Mouse (Mus musculus) spleen, adult 2 months (tissue): ENCODE results near the gene Mmgt2. TPM values are rescaled to one million over a fixed set of nuclear protein-coding genes. Genes with fewer than 3 reads are reported as not detected.

ENCODE experiments used
- DNase-seq, 2 experiments: peaks; one replicate each; pipeline versions ENCODE4 v3.0.0 to v3.0.0-alpha.2; 2012 to 2021; ENCODE audit warnings: low spot score in 2 of 2, low read depth in 1 of 2
- H3K27ac ChIP-seq: fragments of 200-500 bp; 2 replicates; pipeline ENCODE4 v1.5.1; 2012; ENCODE audit warnings: low read length, inconsistent platforms; ENCODE audit not compliant: insufficient read depth
- H3K27me3 ChIP-seq: fragments of 200-500 bp; 2 replicates; pipeline ENCODE4 v1.6.1; 2012; ENCODE audit warnings: mild to moderate bottlenecking, moderate library complexity, low read length, inconsistent platforms; ENCODE audit not compliant: control insufficient read depth, insufficient read depth
- H3K36me3 ChIP-seq: fragments of 200-500 bp; 2 replicates; pipeline ENCODE4 v1.6.1; 2012; ENCODE audit warnings: mild to moderate bottlenecking, low read length, inconsistent platforms; ENCODE audit not compliant: control insufficient read depth, insufficient read depth
- H3K4me1 ChIP-seq: fragments of 200-500 bp; 2 replicates; pipeline ENCODE4 v1.6.1; 2011; ENCODE audit warnings: inconsistent platforms; ENCODE audit not compliant: control insufficient read depth, insufficient read depth, insufficient read length
- H3K4me3 ChIP-seq: fragments of 200-500 bp; 2 replicates; pipeline ENCODE4 v1.5.1; 2011; ENCODE audit warnings: mild to moderate bottlenecking, inconsistent platforms; ENCODE audit not compliant: insufficient read depth, insufficient read length; ENCODE audit errors: extremely low read depth
- CTCF ChIP-seq: fragments of 200-500 bp; IDR thresholded peaks from 2 replicates; pipeline ENCODE4 v1.5.1; 2011; ENCODE audit warnings: mild to moderate bottlenecking, inconsistent platforms; ENCODE audit not compliant: insufficient read depth, insufficient read length, insufficient replicate concordance; ENCODE audit errors: extremely low read depth
- POLR2A ChIP-seq: fragments of 200-500 bp; IDR thresholded peaks from 2 replicates; pipeline ENCODE4 v1.6.1; 2011; ENCODE audit warnings: low read depth, low read length, inconsistent platforms
- WGBS: fragments of 180-500 bp; shearing (Covaris S2); methylation state at CpG from one replicate; pipeline ENCODE4 v1.1.7; 2018; 5-methylcytosine and 5-hydroxymethylcytosine counted together
- polyA plus RNA-seq: library from polyadenylated mRNA; depleted of rRNA; stranded (reverse); fragments of >200 nt; gene quantifications from 2 replicates; pipeline ENCODE4 v1.2.3, GENCODE M21; 2012

Mmgt2 gene
- polyA plus RNA-seq, 1 experiment: 22.3 TPM

DNA sequence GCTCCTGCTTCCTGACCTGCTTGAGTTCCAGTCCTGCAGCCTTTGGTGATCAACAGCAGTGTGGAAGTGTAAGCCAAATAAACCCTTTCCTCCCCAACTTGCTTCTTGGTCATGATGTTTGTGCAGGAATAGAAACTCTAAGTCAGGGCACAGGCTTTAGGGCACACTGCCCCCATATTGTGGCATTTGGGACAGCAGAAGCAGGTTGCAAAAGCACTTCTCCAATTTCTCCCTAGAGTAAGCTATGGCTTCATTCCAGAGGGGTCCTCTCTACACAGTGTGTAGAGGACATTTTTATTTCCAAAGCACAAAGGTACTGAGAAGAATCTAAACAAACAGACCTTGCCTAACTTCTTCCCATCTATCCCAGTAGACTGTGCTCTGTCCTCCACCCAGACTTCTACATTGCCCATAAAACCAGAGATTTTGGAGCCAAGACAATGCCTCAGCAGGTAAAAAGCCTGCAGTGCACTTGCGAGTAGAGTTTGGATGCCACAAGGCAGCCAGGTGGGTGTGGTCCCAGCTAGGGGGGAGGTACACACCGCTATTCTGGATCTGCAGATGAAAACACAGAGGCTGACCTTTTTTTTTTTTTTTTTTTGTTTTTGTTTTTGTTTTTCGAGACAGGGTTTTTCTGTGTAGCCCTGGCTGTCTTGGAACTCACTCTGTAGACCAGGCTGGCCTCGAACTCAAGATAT is 26.7 kb upstream of the Mmgt2 start:
- no peaks in the 10 kb centered on the region for H3K27me3 ChIP-seq
- no peak for TF ChIP-seq CTCF
- no peak for TF ChIP-seq POLR2A
- H3K4me3 ChIP-seq: no peak overlapping the region
- WGBS: 82% methylated on average over 4 of the region's 4 CpGs
- DNase-seq: no peak
- H3K27ac ChIP-seq: no peak overlapping the region
- no peaks in the 10 kb centered on the region for H3K36me3 ChIP-seq
- no peaks in the 10 kb centered on the region for H3K4me1 ChIP-seq

DNA sequence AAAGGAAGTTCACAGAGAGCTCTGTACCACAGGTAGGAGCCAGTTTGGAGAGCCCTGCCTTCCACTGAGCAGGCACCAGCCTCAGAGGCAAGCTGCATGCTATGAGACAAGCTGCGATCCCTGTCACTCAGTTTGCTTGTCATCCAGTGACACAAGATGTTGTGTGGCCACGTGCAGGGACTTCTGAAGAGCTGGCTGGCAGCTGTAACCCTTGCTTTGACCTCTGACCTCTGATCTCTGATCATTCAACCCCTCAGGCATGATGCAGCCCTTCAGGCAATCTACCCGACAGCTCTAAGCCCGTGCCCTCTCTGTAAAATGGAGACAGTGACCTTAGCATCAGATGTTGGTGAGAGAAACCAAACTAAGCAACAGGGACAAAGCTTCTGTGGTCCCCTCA is 25.6 kb upstream of the Mmgt2 start:
- no peak overlapping the region for H3K27ac ChIP-seq
- no peak for DNase-seq
- TF ChIP-seq CTCF: no peak
- no peaks in the 10 kb centered on the region for H3K4me1 ChIP-seq
- WGBS: 89% methylated on average over 4 of the region's 4 CpGs
- H3K4me3 ChIP-seq: no peak overlapping the region
- no peaks in the 10 kb centered on the region for H3K36me3 ChIP-seq
- H3K27me3 ChIP-seq: no peaks in the 10 kb centered on the region

DNA sequence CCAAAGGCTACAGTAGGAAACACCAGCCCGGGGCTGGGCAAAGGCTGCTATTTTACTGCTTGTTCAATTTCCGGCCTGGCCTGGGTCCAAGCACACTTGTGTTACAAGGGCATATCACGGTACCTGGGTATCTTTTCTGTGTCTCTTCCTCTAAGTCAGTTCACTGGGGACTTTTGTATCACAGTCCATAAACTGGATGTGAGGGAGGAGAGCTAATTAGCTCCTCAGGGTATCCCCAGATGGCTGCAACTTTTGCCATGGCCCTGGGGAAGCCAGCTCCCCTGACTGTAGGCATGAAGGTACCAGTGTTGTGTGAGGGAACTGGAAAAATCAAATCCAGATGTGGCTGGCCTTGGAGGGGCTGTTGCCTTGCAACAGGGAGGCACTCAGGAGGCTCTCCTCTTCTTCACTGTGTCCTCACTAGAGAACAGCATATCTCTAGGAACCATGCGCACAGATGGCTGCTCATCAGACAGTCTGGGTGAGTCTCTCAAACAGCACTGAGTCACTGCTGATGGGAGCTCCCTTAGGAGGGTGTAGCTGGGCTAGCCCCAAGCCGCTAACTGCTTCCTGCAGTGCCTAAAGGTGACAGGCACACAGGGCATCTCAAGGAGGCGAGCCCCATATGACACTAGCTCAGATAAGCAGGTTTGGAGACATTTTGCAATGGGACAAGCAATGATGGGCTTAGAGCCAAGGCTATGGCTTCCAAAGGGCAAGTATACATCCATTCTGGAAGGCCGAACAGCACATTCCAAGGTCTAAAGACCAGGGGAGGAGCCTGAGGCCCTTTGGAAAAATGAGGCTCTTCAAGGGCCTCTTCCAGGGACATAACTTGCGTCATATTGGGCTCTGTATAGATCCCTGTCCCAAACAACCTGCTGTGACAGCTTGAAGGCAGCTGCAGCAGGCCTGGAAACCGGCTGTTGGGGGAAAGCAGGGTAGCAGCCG is 23.8 kb upstream of the Mmgt2 start:
- no peak for TF ChIP-seq POLR2A
- no peak for TF ChIP-seq CTCF
- Histone ChIP-seq H3K27me3 (no peaks in the 10 kb centered on the region), H3K4me1 (peaks cover 4% of the 10 kb centered on the region; the same call in 1 of the 2 replicates), H3K27ac (no peak overlapping the region), H3K4me3 (no peak overlapping the region), H3K36me3 (no peaks in the 10 kb centered on the region)
- WGBS: 68% methylated on average over 10 of the region's 10 CpGs
- no peak for DNase-seq

DNA sequence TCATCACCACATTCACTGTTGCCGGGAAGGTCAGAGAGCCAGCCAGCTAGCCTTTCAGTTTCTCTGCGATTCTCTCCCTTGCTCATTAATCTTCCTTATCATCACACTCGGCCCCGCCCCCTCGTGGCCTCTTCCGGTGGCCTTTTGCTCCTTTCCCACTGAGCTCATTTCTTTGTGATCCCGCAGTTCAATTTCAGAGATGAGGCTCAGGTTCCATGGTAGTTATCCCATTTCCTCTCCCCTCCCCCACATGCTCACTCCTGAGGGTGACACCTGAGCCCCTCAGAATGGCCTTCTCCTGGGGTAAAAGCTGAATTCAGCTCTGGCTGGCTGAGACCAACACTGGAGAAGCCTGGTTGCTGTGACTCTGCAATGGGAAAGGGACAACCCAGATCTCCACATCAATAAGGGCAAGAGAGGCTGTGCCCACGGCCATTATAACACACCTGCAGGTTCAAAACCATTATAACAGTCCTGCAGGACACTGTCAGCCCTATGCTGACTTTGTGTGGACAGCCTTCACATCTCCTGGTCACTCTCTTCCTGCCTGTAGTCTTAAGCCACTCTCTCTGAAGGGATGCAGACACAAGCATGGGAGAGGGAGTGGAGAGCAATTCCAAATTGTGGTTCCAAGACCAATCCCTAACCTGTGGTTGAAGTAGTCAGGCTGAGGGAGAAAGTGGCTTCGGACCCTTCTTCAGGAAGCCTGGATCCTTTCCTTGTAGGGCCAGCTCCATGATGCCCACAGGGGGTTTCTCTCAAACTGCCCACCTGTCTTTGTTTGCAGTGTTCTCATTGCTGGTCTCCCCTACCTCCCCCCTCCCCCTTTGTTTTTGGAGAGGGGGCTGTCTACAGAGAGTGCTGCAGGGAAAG is 18.9 kb upstream of the Mmgt2 start:
- no peak for DNase-seq
- TF ChIP-seq CTCF (no peak), POLR2A (no peak)
- Histone ChIP-seq H3K27ac (no peak overlapping the region), H3K4me1 (peaks cover 4% of the 10 kb centered on the region; the same call in 1 of the 2 replicates), H3K4me3 (no peak overlapping the region), H3K36me3 (no peaks in the 10 kb centered on the region), H3K27me3 (no peaks in the 10 kb centered on the region)
- whole genome bisulfite sequencing: 22% methylated on average over 9 of the region's 9 CpGs

DNA sequence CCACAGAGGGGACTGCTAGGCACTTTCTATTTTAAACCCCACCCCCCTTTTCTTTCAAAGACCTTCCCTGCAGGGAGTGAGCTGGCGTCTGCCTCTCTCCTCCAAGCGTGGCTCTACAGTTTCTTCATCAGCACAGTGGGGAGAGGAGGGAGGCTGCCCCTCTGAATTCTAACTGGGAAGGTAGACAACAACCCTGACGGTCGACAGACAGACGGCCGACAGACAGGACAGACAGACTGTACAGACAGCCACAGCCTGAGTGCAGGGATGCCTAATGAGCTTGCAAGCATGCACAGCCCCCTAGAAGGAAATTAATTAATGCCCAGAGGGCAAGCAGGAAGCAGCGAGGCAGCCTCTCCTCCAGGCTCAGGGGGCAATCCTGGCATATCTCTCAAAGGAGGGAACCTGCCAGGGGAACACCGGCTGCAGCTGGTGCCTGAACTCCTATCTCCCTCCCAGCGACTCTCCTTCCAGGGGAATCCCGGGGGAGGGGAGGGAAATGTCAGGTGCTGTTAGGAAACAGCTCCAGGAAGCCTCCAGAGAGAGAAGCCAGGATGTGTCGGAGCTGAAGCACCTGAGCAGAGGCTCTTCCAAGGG is 18.1 kb upstream of the Mmgt2 start:
- Histone ChIP-seq H3K4me1 (peaks cover 4% of the 10 kb centered on the region; the same call in 1 of the 2 replicates), H3K36me3 (no peaks in the 10 kb centered on the region), H3K27me3 (no peaks in the 10 kb centered on the region), H3K27ac (no peak overlapping the region), H3K4me3 (no peak overlapping the region)
- DNase-seq: no peak
- TF ChIP-seq CTCF (no peak), POLR2A (no peak)
- WGBS: 29% methylated on average over 11 of the region's 11 CpGs

DNA sequence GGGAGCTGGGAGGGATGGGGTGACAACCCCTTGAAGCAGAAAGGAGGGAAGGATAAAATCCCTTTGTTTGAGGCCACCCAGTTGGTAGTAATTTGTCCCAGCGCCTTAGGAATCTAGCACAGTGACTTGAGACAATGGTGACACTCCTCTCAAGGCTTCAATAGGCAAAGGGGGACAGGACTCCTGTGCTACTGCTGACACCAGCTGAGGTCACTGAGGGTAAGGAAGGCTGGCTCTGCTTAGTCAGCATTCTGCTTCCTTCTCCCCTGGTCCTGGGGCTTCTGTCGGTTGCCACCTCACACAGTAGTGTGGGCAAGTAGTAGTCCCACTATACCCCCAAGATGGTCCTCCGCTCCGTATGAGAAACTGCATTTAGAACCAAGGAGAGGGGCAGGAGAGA is 17.3 kb upstream of the Mmgt2 start:
- DNase-seq: no peak
- H3K36me3 ChIP-seq: no peaks in the 10 kb centered on the region
- no peak for TF ChIP-seq CTCF
- no peak for TF ChIP-seq POLR2A
- peaks cover 4% of the 10 kb centered on the region; the same call in 1 of the 2 replicates for H3K4me1 ChIP-seq
- 81% methylated on average over 4 of the region's 4 CpGs for WGBS
- H3K27me3 ChIP-seq: no peaks in the 10 kb centered on the region
- H3K4me3 ChIP-seq: no peak overlapping the region
- no peak overlapping the region for H3K27ac ChIP-seq
